Mouse (Mus musculus): ENCODE measurements at regions not wholly inside any gene's neighbourhood (a gene's known extent, or its start where the extent isn't known, plus 50 kb on each side); places are given as distances from the start of the nearest gene placed in this dataset.

DNA sequence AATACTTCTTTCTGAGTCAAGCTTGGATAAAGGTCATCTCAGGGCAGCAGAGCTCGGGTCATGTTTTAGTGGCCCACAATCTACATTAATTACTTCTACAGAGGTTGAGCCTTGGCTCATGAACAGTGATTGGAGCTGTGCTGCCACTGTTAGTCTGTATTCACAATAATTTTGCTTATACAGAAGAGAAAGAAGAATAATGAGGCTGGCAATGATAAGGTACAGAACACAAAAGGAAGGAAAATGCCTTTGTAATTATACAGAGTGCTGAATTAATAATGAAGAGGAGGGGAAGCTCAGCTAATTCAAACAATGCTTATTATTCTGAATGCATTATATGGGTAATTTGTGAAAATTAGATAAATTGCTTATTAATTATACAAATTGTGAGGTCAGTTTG, 573.9 kb upstream of the Cblb start:
- Histone ChIP-seq H3K4me3 (no peak overlapping the region), H3K9me3 (no peaks in the 10 kb centered on the region), H3K36me3 (no peaks in the 10 kb centered on the region), H3K4me2 (no peak overlapping the region), H3K9ac (no peak overlapping the region), H3K4me1 (replicated peaks) (no peaks in the 10 kb centered on the region), H3K27me3 (no peaks in the 10 kb centered on the region), H3K27ac (replicated peaks) (no peak overlapping the region)
- WGBS: 31% methylated on average over 1 of the region's 1 CpGs
- ATAC-seq (ENCODE audit: low read depth): no peak

DNA sequence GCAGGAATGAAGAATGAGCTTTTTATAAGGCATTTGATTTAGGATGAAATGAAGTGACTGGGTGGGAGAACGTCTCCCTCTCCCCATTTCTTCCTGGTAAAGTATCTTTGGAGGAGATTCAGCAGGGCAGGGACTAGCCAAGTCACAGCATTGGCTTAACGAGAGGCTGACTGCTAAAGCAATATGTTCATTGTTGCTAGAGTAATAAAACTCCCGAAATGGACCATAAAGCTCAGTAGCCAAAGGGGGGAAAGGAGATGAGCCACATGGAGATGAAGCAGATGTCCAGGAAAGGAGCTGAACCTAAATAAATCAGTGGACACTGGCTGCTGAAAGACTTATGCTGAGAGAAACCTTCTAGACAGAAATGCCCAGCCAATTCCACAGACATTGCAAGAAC, 555.3 kb upstream of the Cblb start:
- H3K9me3 ChIP-seq: no peaks in the 10 kb centered on the region
- no peak overlapping the region for H3K9ac ChIP-seq
- no peaks in the 10 kb centered on the region for H3K36me3 ChIP-seq
- H3K27me3 ChIP-seq: no peaks in the 10 kb centered on the region
- no peak overlapping the region for H3K4me3 ChIP-seq
- WGBS: 6% methylated on average over 3 of the region's 3 CpGs
- ATAC-seq (ENCODE audit: low read depth): no peak
- H3K4me2 ChIP-seq: no peak overlapping the region
- no peak overlapping the region for H3K27ac ChIP-seq (replicated peaks)
- H3K4me1 ChIP-seq (replicated peaks): peaks cover 5% of the 10 kb centered on the region; the same call in 1 of the 2 replicates

- 93% methylated on average over 2 of the region's 2 CpGs for WGBS
- H3K27ac ChIP-seq (replicated peaks): no peak overlapping the region
- H3K4me3 ChIP-seq: no peak overlapping the region
- no peaks in the 10 kb centered on the region for H3K27me3 ChIP-seq
- H3K4me2 ChIP-seq: no peak overlapping the region
- no peaks in the 10 kb centered on the region for H3K4me1 ChIP-seq (replicated peaks)
- ATAC-seq (ENCODE audit: low read depth): no peak
- no peaks in the 10 kb centered on the region for H3K9me3 ChIP-seq
- H3K36me3 ChIP-seq: no peaks in the 10 kb centered on the region
- H3K9ac ChIP-seq: no peak overlapping the region
Observed at GRCm38 (mm10) chr16:51496096-51496495, 534.9 kb upstream of the Cblb start.

GRCm38 (mm10) chr16:51497777-51498176, 533.2 kb upstream of the Cblb start:
- Histone ChIP-seq H3K9ac (no peak overlapping the region), H3K27me3 (no peaks in the 10 kb centered on the region), H3K4me3 (no peak overlapping the region), H3K27ac (replicated peaks) (no peak overlapping the region), H3K36me3 (no peaks in the 10 kb centered on the region), H3K9me3 (no peaks in the 10 kb centered on the region), H3K4me1 (replicated peaks) (no peaks in the 10 kb centered on the region), H3K4me2 (no peak overlapping the region)
- WGBS: 85% methylated on average over 7 of the region's 7 CpGs
- ATAC-seq (ENCODE audit: low read depth): no peak

DNA sequence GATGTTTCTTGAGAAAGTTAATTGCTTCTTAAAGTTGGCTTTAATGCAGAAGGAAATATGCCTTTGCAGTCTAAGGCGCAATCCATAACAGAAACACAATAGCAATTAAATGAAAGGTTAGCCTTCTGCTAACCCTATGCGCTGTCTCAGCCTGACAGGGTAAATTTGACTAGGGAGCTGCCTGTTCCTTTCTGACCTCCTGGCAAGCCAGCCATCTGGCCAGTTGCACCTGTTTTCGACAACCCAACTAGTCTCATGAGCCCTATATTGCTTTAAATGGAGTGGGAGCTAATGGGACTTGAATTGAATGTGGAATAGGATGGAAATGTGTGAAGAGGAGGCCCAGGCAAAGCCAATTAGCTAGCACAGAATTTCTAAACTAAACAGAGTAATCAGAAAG, 513.9 kb upstream of the Cblb start:
- H3K4me3 ChIP-seq: no peak overlapping the region

GRCm38 (mm10) chr16:51520762-51521161, 510.3 kb upstream of the Cblb start:
- Histone ChIP-seq H3K27ac (replicated peaks) (peak overlapping the region; percentile 70), H3K9ac (no peak overlapping the region), H3K4me3 (no peak overlapping the region), H3K36me3 (no peaks in the 10 kb centered on the region), H3K4me1 (replicated peaks) (peaks cover 32% of the 10 kb centered on the region), H3K27me3 (no peaks in the 10 kb centered on the region), H3K9me3 (no peaks in the 10 kb centered on the region), H3K4me2 (peak overlapping the region; percentile 37; the same call in 1 of the 2 replicates)
- ATAC-seq (ENCODE audit: low read depth): peak; percentile 66; the same call in 1 of the 2 replicates
- 31% methylated on average over 4 of the region's 4 CpGs for WGBS

More for the DNA sequence above, 513.9 kb upstream of the Cblb start:
- peak overlapping the region; percentile 25; the same call in 1 of the 2 replicates for H3K27ac ChIP-seq (replicated peaks)
- no peaks in the 10 kb centered on the region for H3K36me3 ChIP-seq
- WGBS: 31% methylated on average over 3 of the region's 3 CpGs
- H3K9me3 ChIP-seq: no peaks in the 10 kb centered on the region
- H3K9ac ChIP-seq: no peak overlapping the region
- H3K4me1 ChIP-seq (replicated peaks): peaks cover 24% of the 10 kb centered on the region
- H3K4me2 ChIP-seq: no peak overlapping the region
- peak; percentile 34 for ATAC-seq (ENCODE audit: low read depth)
- H3K27me3 ChIP-seq: no peaks in the 10 kb centered on the region

GRCm38 (mm10) chr16:51521317-51522092, 509.5 kb upstream of the Cblb start:
- Histone ChIP-seq H3K9me3 (no peaks in the 10 kb centered on the region), H3K27ac (replicated peaks) (peak overlapping the region; percentile 70), H3K36me3 (no peaks in the 10 kb centered on the region), H3K4me1 (replicated peaks) (peaks cover 32% of the 10 kb centered on the region), H3K9ac (0 out of 2 replicates have a peak overlapping the region, but pooled peaks have one; percentile 6), H3K27me3 (no peaks in the 10 kb centered on the region), H3K4me3 (peak overlapping the region; percentile 18; the same call in 1 of the 2 replicates), H3K4me2 (peak overlapping the region; percentile 37)
- ATAC-seq (ENCODE audit: low read depth): peak; percentile 84
- WGBS: 56% methylated on average over 13 of the region's 13 CpGs

- H3K9me3 ChIP-seq: no peaks in the 10 kb centered on the region
- H3K9ac ChIP-seq: no peak overlapping the region
- no peak overlapping the region for H3K4me2 ChIP-seq
- 81% methylated on average over 1 of the region's 1 CpGs for WGBS
- H3K27me3 ChIP-seq: no peaks in the 10 kb centered on the region
- ATAC-seq (ENCODE audit: low read depth): no peak
- H3K4me3 ChIP-seq: no peak overlapping the region
- no peak overlapping the region for H3K27ac ChIP-seq (replicated peaks)
- H3K4me1 ChIP-seq (replicated peaks): peaks cover 23% of the 10 kb centered on the region
- no peaks in the 10 kb centered on the region for H3K36me3 ChIP-seq
Observed at GRCm38 (mm10) chr16:51524023-51524422, 507.0 kb upstream of the Cblb start.

- Histone ChIP-seq H3K36me3 (no peaks in the 10 kb centered on the region), H3K4me2 (no peak overlapping the region), H3K4me1 (replicated peaks) (no peaks in the 10 kb centered on the region; the same call in 1 of the 2 replicates), H3K9me3 (no peaks in the 10 kb centered on the region), H3K27ac (replicated peaks) (no peak overlapping the region), H3K4me3 (no peak overlapping the region), H3K27me3 (no peaks in the 10 kb centered on the region), H3K9ac (no peak overlapping the region)
- ATAC-seq (ENCODE audit: low read depth): no peak
- WGBS: 83% methylated on average over 1 of the region's 1 CpGs
Observed at GRCm38 (mm10) chr16:51532496-51532895, 498.5 kb upstream of the Cblb start.

GRCm38 (mm10) chr16:51543769-51544168, 487.3 kb upstream of the Cblb start:
- no peak for ATAC-seq (ENCODE audit: low read depth)

GRCm38 (mm10) chr16:51547032-51547431, 484.0 kb upstream of the Cblb start:
- WGBS: 74% methylated on average over 1 of the region's 1 CpGs
- Histone ChIP-seq H3K9ac (no peak overlapping the region), H3K4me2 (no peak overlapping the region), H3K27ac (replicated peaks) (no peak overlapping the region), H3K9me3 (no peaks in the 10 kb centered on the region), H3K4me3 (no peak overlapping the region), H3K4me1 (replicated peaks) (no peaks in the 10 kb centered on the region), H3K36me3 (no peaks in the 10 kb centered on the region), H3K27me3 (no peaks in the 10 kb centered on the region)
- ATAC-seq (ENCODE audit: low read depth): no peak

More at GRCm38 (mm10) chr16:51543769-51544168, 487.3 kb upstream of the Cblb start:
- Histone ChIP-seq H3K27ac (replicated peaks) (no peak overlapping the region), H3K4me3 (no peak overlapping the region), H3K4me1 (replicated peaks) (no peaks in the 10 kb centered on the region), H3K4me2 (no peak overlapping the region), H3K36me3 (no peaks in the 10 kb centered on the region), H3K9ac (no peak overlapping the region), H3K27me3 (no peaks in the 10 kb centered on the region), H3K9me3 (no peaks in the 10 kb centered on the region)
- whole genome bisulfite sequencing: 83% methylated on average over 4 of the region's 4 CpGs

GRCm38 (mm10) chr16:51562866-51563658, 468.0 kb upstream of the Cblb start:
- Histone ChIP-seq H3K36me3 (no peaks in the 10 kb centered on the region), H3K9ac (no peak overlapping the region), H3K4me2 (no peak overlapping the region), H3K27me3 (no peaks in the 10 kb centered on the region), H3K4me1 (replicated peaks) (no peaks in the 10 kb centered on the region), H3K27ac (replicated peaks) (no peak overlapping the region), H3K4me3 (no peak overlapping the region), H3K9me3 (no peaks in the 10 kb centered on the region)
- WGBS: 87% methylated on average over 5 of the region's 5 CpGs
- ATAC-seq (ENCODE audit: low read depth): no peak
